Mouse (Mus musculus) brain, embryonic 14.5 days (tissue): ENCODE data around the gene Spata2l.

Source experiments
- CTCF ChIP-seq: fragments of 200-500 bp; IDR thresholded peaks from 2 replicates; pipeline ENCODE4 v1.5.1; 2012; ENCODE audit warnings: inconsistent platforms, mild to moderate bottlenecking, moderate library complexity, borderline replicate concordance; ENCODE audit not compliant: insufficient read depth, insufficient read length; ENCODE audit errors: extremely low read depth
- POLR2A ChIP-seq: fragments of 200-500 bp; IDR thresholded peaks from 2 replicates; pipeline ENCODE4 v1.6.1; 2012; ENCODE audit warnings: mild to moderate bottlenecking, inconsistent platforms, borderline replicate concordance; ENCODE audit not compliant: poor library complexity, insufficient read depth, insufficient read length, severe bottlenecking; ENCODE audit errors: extremely low read depth

DNA sequence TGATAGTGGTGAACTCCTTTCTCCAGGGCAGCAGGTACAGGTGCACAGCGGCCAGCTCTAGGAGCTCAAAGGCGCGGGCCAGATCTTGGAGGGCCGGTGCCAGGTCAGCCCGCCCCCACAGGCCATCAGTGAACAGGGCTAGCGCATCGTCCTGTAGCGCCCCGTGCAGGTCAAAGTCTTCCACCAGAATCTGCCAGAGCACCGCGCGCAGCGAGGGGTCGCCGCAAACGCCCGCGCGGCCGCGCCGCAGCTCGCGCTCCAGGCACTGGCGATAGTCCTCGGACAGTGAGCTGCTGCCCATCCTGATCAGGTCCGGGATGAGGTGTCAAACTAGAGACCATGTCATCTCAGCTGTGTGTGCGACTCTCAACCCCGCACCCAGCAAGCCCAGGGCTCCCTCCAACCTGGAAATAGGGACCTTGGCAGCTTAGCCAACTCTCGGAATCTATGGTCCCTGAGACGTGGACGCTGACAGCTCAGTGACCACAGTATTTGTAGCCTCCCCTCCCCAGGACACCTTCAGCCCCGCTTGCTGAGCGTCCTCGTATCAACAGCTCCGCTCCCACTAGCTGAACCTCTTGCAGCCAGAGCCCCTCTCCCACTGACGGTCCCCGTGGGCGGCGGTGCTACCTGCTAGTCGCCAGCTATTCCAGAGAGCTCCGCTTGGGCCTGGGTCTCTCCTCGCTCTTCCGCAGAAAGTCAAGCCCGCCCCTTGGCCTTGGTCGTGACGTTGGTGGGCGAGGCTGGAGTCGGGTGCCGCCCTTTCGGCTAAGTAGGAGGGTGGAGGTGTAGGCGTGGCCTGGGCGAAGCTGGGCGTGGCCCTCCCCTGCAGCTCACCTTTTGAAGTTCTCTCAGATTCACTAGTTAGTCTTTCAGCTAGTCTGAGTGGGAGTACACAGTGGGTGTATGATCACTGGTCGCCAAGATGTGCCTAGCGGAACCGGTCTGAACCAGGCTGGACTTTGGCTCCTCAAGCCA is at the start of gene Spata2l:
- TF ChIP-seq CTCF (no peak), POLR2A (no peak)
